Mouse (Mus musculus): ENCODE measurements around the gene Slc5a10.
"Not testable (repeated sequence)": the region's sequence is repeated elsewhere in the genome, so short reads cannot be mapped to it uniquely, and the experiment has no call there.

The Slc5a10 gene

DNA sequence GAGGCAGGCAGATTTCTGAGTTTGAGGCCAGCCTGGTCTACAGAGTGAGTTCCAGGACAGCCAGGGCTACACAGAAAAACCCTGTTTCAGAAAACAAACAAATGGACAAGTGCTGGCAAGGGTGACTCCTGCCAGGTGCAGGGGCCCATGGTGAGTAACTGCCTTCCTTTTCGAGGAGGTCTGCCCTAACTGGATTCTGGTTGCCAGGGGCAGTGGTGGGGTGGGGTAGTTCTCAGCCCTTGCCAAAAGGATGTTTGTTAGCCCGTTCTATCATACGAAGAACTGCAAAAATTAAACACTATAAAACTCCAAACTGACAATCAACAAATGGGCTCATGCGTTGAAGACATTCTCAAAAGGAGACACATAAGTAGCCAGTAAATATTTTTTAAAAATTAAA is 71.0 kb downstream of the Slc5a10 start:
- no peak for DNase-seq (ENCODE audit: low spot score)

DNA sequence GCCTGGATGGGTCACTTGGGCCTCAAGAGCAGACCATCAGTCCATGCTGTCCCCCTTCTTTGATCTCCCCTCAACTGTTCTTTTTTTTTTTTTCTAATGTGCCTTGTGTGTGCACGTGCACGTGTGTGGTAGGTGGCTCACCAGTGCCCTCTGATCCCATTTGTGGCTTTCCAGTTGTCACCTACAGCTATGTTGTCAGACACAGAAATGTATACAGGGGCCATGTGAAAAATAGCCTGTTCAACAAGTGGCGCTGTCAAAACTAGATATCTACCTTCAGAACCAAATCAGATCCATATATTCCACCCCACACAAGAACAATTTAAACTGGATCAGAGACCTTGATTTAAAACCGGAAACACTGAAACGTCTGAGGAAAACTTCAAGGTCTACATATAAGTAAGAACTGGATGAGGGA is 71.5 kb downstream of the Slc5a10 start:
- DNase-seq (ENCODE audit: low spot score), result no peak

DNA sequence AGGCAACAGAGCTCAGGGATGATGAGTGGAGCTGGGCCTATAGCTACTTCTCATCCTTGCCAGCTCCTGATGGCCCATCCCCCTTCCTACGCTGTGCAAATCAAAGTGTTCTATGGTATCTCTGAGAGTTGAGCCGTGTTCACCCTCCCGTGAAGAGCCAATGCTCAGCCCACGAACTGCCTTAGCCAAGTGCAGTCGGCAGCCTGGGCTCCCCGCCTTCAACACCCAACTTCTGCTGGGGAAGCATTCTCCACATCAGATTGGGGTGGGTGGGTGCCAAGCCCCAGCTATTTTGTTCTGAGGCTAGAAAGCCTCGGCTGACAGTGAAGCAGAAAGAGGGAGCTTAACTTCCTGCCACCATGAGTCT is 71.9 kb downstream of the Slc5a10 start:
- DNase-seq (ENCODE audit: low spot score), result no peak

DNA sequence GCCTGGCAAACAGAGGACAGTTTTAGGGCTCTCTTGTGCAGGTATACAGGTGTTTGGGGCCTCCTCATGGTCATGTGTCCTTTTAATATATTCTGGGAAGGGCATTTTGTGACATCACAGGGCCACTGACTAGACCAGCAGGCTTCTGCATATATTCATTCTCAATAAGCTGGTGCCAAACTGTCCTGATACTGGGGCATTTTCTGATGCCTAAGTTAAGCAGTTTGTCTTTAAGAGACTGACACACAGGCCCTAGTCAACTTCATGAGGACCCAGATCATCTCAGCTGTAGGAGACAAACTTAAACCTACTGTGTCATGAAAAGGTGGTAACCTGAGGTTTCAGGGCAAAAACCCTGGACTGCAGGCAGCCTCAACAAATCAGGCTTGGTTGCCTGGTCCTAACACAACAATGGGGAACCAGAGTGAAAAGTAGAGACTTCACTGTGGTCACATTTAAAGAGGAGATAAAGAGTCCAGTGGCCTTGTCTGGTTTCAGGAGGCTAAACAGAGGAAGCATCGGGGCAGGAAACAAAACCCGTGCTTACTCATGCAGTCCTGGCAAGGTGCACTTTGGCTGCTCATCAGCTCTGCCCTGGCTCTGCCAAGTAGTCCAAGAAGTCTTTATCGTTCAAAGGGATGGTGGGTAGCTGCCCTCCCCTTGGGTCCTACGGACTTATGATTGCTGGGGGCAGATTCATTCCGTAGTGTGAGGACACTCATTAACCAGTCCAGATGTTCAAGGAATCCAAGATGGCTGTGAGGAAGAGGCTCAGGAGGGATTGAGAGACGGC is 72.5 kb downstream of the Slc5a10 start:
- DNase-seq (ENCODE audit: low spot score), result no peak

DNA sequence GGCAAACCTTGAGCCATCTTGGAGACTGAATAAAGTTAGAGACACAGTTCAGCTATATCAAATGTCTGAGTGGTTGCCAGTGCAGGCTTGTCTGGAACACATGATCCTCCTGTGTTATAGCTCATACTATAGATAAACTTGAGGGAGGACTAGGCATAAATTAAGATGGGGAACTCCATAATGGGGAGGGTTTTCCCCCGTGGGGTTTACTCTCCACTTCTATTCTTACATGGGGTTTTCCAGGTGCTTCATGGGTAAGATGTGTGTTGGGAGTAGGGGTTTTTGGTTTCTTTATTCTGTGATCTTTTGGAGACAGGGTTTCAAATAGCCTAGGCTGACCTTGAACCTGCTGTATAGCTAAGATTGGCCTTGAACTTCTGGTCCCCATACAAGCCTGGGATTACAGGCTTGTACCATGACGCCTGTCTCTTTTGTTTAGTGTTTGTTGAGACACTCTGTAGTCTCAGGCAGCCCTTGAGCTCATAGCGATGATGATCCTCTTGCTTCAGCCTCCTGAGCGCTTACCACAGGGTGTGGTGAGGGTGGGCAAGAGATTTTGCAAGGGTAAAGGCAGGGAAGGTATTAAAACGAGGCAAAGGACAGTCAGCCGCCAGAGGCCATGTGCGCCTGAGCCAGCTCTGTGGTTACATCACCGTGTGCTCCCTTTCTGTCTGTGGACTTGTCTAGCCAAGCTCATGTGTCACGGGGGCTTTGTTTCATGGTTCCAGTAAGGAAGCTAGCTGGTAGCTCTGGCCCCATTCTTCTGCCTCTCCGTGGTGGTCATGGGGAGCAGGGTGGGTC is 73.3 kb downstream of the Slc5a10 start:
- no peak for DNase-seq (ENCODE audit: low spot score)

DNA sequence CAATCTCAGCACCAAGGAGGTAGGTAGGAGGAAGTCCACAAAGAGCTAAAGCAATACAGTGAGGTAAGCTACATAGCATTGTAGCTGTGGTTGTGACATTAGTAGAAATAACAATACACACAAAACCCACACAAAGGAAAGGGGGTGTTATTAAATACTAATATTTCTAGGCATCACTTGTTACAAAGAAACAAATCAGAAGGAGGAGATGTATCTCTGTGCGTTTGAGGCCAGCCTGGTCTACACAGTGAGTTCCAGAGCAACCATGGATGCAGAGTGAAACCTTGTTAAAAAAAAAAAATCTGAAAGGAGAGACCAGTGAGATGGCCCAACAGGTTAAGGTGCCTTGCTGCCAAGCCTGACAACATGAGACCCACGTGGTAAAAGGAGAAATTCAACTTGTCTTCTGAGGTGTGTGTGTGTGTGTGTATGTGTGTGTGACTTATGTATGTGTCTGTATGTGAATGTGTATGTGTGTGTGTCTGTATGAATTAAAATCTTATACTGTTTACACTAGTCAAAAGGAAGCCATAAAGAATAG is 74.1 kb downstream of the Slc5a10 start:
- DNase-seq (ENCODE audit: low spot score), result no peak

DNA sequence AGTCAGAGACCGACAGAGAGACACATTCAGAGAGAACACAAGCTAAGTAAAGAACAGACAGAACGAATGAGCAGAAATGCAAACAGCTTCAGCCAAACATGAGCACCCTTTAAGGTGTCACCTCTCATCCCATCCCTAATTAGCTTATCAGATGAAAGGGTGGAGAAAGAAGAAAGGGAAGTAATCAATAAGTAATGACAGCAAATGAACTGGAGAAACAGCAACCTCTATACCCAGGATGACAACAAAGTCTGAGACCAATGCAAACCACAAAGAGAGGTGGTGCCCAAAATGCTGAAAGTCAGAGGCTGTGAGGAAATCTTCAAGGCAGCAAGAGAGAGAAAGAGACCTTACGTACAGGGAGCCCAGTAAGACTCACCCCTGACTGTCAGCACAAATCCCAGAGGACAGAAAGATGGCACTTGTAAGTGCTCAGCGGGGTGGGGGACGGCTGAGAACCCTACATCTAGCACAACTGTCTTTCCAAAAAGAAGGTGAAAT is 75.2 kb downstream of the Slc5a10 start:
- no peak for DNase-seq (ENCODE audit: low spot score)

DNA sequence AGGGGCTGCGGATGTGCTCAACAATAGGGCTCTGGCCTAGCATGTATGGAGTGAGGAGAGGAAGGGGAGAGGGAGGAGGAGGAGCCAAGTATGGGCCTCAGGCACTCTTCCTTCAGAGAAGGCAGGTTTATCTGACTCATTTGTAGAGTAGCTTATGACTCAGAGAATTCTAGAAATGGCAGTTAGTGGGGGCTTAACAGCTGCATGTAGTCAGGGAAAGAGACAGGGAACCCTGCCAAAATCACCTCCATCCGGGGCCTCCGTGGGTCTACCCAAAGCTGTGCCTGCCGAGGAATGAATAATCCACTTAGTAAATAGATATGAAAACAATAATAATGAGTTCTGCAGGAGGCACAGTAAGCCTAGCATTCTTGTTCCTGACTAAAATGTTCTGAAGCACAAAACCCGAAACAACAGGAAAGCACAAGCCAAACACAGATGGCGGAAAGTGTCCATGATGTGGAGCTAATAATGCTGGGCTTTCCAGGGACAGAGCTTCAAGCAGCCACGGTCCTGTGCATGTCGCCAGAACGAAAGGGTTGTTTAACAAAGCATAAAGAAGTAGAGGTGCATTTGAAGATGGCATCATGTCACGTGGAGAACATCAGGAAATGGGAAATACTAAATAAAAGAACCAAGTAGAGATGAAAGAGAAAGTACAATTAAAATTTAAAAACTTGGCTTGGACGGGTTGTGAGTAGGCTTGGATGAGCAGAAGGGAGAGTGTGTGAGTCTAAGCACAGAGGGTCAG is 75.9 kb downstream of the Slc5a10 start:
- DNase-seq (ENCODE audit: low spot score), result peak; percentile 52

DNA sequence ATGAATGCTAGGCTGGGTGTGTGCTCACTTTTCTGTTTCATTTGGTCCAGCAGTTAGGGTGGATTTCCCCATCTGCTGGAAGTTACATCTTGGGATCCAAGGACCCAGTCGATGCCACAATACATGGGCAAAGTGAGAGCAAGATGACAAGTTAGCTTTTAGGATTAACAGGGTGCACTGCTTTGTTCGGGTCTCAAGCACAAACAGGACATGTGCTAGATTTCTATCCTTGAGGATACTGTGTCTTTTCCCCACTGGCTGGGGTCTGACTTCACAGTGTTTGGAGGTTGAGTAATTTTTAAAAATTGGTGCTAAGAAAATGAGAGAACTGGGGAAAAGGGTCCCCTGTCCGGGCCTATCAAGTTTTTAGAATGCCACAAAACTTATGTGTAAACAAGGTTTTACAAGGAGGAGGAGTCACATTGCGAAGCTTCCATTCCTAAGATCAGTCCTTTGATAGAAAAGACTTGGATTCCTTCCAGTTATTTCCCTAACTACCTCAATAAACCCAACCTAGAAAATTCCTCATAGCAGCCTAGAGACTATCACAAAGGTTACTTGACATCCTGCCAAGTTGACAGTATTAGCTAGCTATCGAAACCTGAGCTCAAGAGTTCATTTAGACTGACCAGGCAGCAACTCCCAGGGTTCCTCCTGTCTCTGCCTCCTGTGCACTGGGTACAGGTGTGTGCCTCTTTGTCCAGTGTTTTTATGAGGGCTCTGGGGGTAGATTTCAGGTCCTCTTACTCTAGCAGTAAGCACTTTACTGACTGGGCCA is 77.3 kb downstream of the Slc5a10 start:
- no peak for DNase-seq (ENCODE audit: low spot score)

DNA sequence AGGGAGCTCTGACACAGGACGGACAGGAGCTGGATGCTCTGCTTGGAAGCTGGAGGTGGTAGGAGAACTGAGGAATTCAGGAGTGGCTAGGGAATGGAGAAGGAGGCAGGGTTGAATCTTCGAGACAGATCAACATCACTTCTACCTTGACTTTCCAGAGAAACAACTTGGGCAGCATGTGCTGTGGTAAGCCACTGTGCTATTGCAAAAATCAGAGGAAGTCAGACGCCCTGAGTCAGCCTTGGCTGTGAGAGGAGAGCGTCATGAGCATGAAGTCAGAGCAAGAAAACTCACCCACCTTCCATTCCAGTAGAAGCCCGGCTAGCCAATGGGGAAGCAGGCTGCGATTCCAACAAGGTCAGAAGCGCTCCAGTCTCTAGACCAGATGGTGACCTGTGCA is 78.5 kb downstream of the Slc5a10 start:
- DNase-seq (ENCODE audit: low spot score), result no peak

DNA sequence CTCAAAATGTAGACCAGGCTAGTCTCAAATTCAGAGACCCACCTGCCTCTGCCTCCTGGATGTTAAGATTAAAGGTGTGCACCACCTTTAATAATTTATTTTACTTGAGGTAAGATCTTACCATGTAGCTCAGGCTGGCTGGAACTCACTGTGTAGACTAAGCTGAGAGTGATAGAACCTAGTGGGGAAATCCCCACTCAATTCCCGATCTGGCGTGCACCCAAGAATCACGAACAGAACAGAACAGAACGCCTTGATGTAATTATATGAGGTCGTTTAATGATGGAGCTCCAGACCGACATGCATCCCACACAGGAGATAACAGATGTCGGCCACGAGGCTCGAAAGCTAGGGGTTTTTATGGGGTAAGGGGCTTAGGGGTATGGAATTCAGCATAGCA is 80.0 kb downstream of the Slc5a10 start:
- DNase-seq (ENCODE audit: low spot score), result not testable (repeated sequence)

DNA sequence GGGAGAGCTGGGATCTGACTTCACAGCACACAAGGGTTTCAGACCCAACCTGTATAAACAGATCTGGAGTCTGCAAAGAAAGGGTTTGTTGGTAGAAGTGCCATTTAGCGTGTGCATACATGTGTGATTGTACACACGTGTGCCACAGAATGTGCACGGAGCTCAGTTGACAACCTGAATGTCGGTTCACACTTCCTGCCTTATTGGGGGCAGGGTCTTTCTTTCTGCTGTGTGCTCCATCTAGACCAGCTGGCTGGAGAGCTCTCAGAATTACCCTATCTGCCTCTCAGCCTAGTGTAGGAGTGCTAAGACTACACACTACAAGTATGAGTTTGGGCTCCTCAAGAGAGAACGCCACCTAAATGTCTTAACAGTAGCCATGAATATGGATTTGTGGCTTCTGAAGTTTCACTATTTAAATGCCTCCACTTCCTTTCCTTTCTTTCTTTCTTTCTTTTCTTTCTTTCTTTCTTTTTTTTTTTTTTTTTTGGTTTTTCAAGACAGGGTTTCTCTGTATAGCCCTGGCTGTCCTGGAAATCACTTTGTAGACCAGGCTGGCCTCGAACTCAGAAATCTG is 80.9 kb downstream of the Slc5a10 start:
- DNase-seq (ENCODE audit: low spot score), result no peak

DNA sequence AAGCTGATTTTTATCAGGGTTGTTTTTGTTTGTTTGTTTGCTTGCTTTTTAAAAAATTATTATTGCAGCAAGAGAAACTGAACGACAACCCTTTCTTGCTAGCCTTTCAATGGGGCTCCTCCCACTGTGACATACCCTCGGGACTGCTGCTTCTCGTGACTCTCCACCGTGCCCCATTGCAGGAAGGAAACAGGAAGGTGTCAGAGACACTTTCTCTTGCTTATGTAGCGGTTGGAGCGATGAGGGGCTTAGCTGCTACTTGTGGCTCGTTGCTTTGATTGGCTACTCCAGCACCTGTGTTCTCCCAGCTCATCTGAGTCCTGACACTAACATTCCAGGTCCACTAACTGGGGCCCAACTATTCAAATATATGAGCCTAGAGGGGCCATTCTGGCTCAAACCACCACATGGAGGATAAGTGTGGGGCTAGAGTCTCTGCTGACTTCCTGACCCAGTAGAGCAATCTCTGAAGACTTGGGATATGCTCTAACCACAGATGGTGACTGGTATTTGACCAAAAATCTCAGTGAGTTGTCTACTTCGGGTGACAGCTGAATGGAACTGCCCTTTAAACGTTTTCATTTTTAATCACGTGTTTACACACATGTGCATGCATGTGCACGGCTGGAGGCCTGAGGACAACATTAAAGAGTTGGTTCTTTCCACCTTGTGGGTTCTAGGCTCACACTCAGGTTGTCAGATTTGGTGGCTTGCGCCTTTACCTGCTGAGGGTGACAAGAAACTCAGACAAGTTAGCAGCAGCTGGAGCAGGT is 81.7 kb downstream of the Slc5a10 start:
- no peak for DNase-seq (ENCODE audit: low spot score)

DNA sequence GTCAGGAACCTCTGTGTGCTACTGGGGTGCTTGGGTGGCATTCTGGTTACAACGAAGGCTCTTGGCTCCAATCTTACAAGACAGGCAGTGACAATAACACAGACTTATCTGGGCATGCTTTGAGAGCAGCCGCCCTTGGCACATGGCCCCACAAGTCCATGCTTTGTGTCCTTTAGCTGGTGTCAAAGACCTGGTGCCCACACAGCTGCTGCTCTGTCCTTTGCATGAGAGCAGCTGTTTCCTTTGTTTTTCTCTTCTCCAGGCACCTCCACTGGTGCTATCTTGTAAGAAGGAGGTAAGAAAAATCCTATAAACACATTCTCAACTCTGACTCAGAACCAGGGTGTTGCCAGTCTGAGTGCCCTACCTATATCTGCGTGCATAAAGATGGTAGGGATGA is 82.8 kb downstream of the Slc5a10 start:
- DNase-seq (ENCODE audit: low spot score), result no peak

DNA sequence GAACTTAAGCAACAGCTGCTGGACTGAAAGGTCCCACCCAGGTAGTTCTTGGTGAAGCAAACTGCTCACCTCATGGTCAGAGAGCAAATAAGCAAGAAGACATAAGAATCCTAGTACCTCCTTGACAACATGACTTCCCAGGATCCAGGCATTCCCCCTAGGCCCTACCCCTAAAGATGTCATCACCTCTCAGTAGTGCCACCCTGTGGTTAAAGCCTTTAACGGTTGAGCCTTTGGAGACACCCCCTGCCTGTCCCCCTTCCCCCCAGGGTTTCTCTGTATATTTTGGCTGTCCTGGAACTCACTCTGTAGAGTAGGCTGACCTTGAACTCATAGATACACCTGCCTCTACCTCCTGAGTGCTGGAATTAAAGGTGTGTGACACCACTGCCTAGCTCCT is 83.2 kb downstream of the Slc5a10 start:
- DNase-seq (ENCODE audit: low spot score), result no peak

DNA sequence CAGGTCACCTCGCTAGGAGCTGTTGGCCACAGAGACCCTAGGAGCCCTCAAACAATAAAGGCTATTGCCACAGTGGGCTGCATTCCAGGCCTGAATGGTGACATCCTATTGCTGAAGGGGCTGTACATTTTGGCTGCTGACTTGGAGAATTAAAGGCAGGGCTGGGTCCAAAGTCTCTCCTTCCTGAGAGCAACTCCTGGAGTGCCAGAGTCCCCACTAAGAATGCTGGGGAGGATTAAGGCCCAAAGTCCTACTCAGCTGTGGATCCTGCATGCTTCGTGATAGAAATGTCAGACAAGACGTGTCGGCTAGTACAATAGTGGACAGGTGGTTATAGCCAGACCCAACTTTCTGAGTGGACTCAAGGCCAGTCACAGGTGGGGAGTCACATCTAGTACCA is 84.3 kb downstream of the Slc5a10 start:
- DNase-seq (ENCODE audit: low spot score), result not testable (repeated sequence)

DNA sequence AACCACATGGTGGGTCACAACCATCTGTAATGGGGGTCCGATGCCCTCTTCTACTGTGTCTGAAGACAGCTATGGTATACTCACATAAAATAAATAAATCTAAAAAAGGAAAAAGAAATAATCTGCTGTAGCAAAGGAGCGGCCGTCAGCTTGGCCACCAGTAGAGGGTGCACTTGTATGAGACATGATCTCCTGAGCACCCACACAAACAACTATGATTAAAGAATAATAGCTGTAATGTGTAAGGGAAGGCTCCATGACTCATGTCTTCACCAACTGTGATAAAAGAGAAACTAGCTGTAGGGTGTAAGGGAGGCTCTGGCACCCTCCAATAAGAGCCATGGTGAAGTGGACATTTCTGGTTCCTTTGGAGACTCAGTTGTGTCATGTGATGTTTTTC is 91.0 kb downstream of the Slc5a10 start:
- no peak for DNase-seq (ENCODE audit: low spot score)

DNA sequence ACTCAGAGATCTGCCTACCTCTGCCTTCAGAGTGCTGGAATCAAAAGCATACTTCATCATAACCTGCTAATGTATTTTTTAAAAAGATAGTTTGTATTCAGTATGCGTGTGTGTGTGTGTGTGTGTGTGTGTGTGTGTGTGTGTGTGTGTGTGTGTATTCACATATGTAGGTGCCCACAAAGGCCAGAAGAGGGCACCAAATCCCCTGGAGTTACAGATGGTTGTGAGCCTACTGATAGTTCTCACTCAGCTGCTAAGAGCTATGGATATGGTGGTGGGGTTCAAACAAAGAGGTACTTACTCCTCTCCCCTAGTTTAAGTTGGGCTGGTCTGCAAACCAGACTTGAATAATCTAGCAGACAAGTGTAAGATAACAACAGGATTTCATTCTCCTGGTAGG is 94.1 kb downstream of the Slc5a10 start:
- DNase-seq (ENCODE audit: low spot score), result no peak

DNA sequence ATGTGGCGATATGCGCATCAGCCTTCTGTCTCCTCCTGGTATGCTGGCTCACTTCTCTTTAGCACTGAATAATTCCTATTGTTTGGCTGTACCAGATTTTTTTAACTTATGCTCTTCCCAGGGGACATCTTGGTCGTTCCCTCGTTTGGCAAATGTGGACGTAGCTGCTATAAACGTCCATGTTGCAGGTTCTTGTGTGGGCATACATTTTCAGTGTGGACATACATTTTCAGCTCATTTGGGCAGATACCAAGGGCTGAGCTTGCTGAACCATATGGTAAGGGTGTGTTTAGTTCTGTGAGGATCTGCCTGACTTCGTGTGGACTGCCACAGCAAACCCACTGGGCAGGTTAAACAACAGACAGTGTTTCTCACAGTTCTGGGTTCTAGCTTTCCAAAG is 95.5 kb downstream of the Slc5a10 start:
- DNase-seq (ENCODE audit: low spot score), result no peak
